Mouse (Mus musculus): ENCODE measurements around the gene Ttc7b. TPM values are rescaled to one million over a fixed set of nuclear protein-coding genes. Genes with fewer than 3 reads are reported as not detected.

The Ttc7b gene
- polyA plus RNA-seq, 2 experiments, result 1.3 to 3.5 TPM

DNA sequence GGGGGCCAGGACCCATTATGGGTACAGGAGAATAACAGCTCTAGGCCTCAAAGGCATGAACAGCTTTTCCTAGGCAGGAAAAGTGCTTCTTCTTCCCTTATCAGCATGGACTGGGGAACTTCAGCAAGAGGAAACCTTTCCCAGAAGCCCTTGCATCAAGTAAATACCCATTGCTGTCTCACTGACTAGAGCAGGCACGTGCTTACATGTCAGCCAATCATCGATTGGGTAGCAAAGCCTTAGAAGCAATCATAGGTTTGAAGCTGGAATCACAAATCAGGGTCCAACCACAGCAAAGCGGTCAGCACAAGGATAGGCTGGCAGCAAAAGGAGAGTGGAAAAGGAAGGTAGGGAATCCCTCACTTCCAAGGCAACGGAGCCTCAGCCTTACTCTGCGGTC lies 7.5 kb downstream of the Ttc7b start:
- Histone ChIP-seq H3K9me3 (ENCODE audit: control insufficient read depth, low read length) (no peaks in the 10 kb centered on the region), H3K4me1 (replicated peaks; ENCODE audit: control insufficient read depth in 2 of 2, insufficient read depth in 2 of 2, low read length in 1 of 2) (peaks cover 0 to 21% of the 10 kb centered on the region in 2 experiments; a peak in 2 of 4 replicates), H3K9ac (replicated peaks) (no peak overlapping the region), H3K27ac (no peak overlapping the region), H3K4me2 (ENCODE audit: low read depth) (no peak overlapping the region), H3K36me3 (replicated peaks; ENCODE audit: control insufficient read depth, insufficient read depth, low read depth) (no peaks in the 10 kb centered on the region), H3K4me3 (ENCODE audit: insufficient read depth in 1 of 2, low read depth in 2 of 2, low read length in 2 of 2) (no peak overlapping the region), H3K27me3 (ENCODE audit: control insufficient read depth, insufficient read depth, low read length) (no peaks in the 10 kb centered on the region)
- ATAC-seq (ENCODE audit: insufficient read depth) (no peak), DNase-seq (ENCODE audit: low read depth in 3 of 3, low spot score in 3 of 3) (no peak)
- TF ChIP-seq CTCF (IDR thresholded peaks at IDR 0.05; ENCODE audit: low read depth), result no peak
- TF ChIP-seq EP300 (IDR thresholded peaks at IDR 0.05; ENCODE audit: low read depth), result no peak
- WGBS (ENCODE audit: insufficient replicate concordance), result 75% methylated on average over 5 of the region's 5 CpGs

DNA sequence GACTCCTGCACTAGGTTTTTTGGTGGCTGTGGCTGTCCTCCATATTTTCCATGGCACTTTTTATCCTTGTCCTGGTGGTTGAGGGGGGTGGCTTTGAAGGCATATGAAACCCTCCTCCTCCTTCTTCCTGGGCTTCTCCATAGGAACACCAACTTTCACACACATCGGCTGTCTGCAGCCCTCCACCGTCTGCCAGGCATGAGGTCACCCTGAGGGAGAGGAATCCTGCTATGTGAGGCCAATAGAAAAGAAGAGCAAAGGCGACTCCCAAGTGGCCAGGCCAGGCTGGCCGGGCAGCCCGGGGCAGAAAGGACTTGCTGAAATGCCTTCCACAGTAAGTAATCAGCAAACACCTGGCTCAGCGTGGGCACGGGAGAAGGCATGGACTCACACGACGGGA lies 8.0 kb downstream of the Ttc7b start:
- DNase-seq (ENCODE audit: low read depth in 3 of 3, low spot score in 3 of 3) (no peak), ATAC-seq (ENCODE audit: insufficient read depth) (no peak)
- Histone ChIP-seq H3K36me3 (replicated peaks; ENCODE audit: control insufficient read depth, insufficient read depth, low read depth) (no peaks in the 10 kb centered on the region), H3K27me3 (ENCODE audit: control insufficient read depth, insufficient read depth, low read length) (no peaks in the 10 kb centered on the region), H3K4me3 (ENCODE audit: insufficient read depth in 1 of 2, low read depth in 2 of 2, low read length in 2 of 2) (no peak overlapping the region), H3K9ac (replicated peaks) (no peak overlapping the region), H3K4me2 (ENCODE audit: low read depth) (no peak overlapping the region), H3K4me1 (replicated peaks; ENCODE audit: control insufficient read depth in 2 of 2, insufficient read depth in 2 of 2, low read length in 1 of 2) (peaks cover 0 to 18% of the 10 kb centered on the region in 2 experiments; a peak in 2 of 4 replicates), H3K9me3 (ENCODE audit: control insufficient read depth, low read length) (no peaks in the 10 kb centered on the region), H3K27ac (no peak overlapping the region)
- TF ChIP-seq EP300 (IDR thresholded peaks at IDR 0.05; ENCODE audit: low read depth) (no peak), CTCF (IDR thresholded peaks at IDR 0.05; ENCODE audit: low read depth) (no peak)
- 76% methylated on average over 9 of the region's 9 CpGs for WGBS (ENCODE audit: insufficient replicate concordance)

DNA sequence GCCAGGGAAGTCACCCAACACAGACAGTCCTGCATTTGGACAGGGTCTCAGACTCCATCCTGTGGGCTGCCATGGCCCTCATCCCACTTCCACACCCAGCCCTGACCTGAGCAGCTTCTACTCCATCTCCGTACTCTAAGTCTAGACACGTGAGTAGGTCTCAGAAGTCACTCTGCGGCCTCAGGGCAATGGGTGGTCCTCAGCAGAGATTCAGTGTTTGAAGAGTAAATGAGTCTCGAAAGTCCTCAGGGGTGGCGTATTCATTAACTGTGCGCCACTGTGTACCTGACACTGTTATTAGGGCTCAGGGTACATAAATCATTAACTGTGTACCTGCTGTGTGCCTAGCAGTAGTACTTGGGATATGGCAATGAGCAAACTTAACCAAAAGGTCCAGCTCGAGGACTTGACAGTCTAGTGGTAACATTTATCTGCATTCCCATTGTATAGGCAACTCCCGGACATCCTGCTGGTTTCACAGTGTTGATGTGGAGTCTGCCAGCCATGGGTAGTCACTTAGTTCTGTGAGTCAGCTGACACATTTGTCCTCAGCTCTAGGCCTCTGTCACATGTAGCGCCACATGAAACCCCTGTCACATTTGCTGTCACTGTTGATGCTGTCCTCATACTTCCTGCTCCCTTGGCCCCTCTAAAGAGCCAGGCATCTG lies 10.9 kb downstream of the Ttc7b start:
- no peak for ATAC-seq (ENCODE audit: insufficient read depth)
- H3K27me3 ChIP-seq (ENCODE audit: control insufficient read depth, insufficient read depth, low read length), result no peaks in the 10 kb centered on the region
- WGBS (ENCODE audit: insufficient replicate concordance), result 59% methylated on average over 9 of the region's 9 CpGs

DNA sequence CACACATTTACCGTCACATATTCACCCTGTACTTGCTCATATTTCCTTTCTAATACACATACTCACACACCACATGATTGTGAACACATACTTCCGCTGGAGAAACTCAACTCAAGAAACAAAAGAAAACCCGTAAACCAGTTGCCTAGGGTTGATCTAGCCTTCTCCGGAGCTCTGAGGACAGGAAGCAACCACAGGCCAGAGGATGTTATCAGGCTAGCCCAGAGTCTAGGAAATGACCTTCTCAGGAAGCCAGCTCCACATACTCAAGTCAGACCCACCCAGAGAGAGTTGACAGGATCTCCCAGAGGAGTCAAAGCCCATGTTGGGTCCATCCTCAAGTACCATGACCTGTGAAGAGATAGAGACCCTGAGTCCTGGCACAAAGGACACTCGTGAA lies 12.0 kb downstream of the Ttc7b start:
- H3K4me2 ChIP-seq (ENCODE audit: low read depth), result no peak overlapping the region
- H3K4me1 ChIP-seq (replicated peaks; ENCODE audit: control insufficient read depth in 2 of 2, insufficient read depth in 2 of 2, low read length in 1 of 2), result peaks cover 0 to 19% of the 10 kb centered on the region in 2 experiments; a peak in 2 of 4 replicates
- H3K4me3 ChIP-seq (ENCODE audit: insufficient read depth in 1 of 2, low read depth in 2 of 2, low read length in 2 of 2), result no peak overlapping the region
- 14% methylated on average over 5 of the region's 5 CpGs for WGBS (ENCODE audit: insufficient replicate concordance)
- H3K9me3 ChIP-seq (ENCODE audit: control insufficient read depth, low read length), result no peaks in the 10 kb centered on the region
- no peaks in the 10 kb centered on the region for H3K27me3 ChIP-seq (ENCODE audit: control insufficient read depth, insufficient read depth, low read length)
- ATAC-seq (ENCODE audit: insufficient read depth), result peak; percentile 58; the same call in 1 of the 2 replicates
- DNase-seq (ENCODE audit: low read depth in 3 of 3, low spot score in 3 of 3), result no peak
- no peak overlapping the region for H3K27ac ChIP-seq
- no peaks in the 10 kb centered on the region for H3K36me3 ChIP-seq (replicated peaks; ENCODE audit: control insufficient read depth, insufficient read depth, low read depth)
- TF ChIP-seq CTCF (IDR thresholded peaks at IDR 0.05; ENCODE audit: low read depth) (no peak), EP300 (IDR thresholded peaks at IDR 0.05; ENCODE audit: low read depth) (no peak)
- no peak overlapping the region for H3K9ac ChIP-seq (replicated peaks)

More for the DNA sequence above, 10.9 kb downstream of the Ttc7b start:
- no peak for DNase-seq (ENCODE audit: low read depth in 3 of 3, low spot score in 3 of 3)
- H3K4me3 ChIP-seq (ENCODE audit: insufficient read depth in 1 of 2, low read depth in 2 of 2, low read length in 2 of 2), result no peak overlapping the region
- no peaks in the 10 kb centered on the region for H3K9me3 ChIP-seq (ENCODE audit: control insufficient read depth, low read length)
- H3K27ac ChIP-seq, result no peak overlapping the region
- peaks cover 0 to 14% of the 10 kb centered on the region in 2 experiments; a peak in 2 of 4 replicates for H3K4me1 ChIP-seq (replicated peaks; ENCODE audit: control insufficient read depth in 2 of 2, insufficient read depth in 2 of 2, low read length in 1 of 2)
- TF ChIP-seq EP300 (IDR thresholded peaks at IDR 0.05; ENCODE audit: low read depth), result no peak
- no peak for TF ChIP-seq CTCF (IDR thresholded peaks at IDR 0.05; ENCODE audit: low read depth)
- no peak overlapping the region for H3K9ac ChIP-seq (replicated peaks)
- H3K36me3 ChIP-seq (replicated peaks; ENCODE audit: control insufficient read depth, insufficient read depth, low read depth), result no peaks in the 10 kb centered on the region
- no peak overlapping the region for H3K4me2 ChIP-seq (ENCODE audit: low read depth)

DNA sequence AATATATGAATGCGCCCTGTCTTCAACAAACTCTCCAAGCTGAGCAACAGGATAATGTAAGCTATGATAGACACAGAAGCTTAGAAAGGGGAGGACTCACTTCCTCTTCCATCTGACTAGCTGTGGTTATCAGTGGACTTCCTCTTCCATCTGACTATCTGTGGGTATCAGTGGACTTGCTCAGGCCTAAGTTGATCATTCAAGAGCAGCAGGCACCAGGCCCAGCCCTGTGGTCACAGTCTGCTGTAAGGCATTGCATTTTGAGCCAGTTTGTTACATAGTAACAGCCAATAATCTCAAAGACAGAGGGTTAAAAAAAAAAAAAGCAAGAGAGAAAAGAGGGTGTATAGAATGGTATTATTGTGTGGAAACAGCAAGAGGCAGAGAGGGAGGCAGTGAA lies 15.1 kb downstream of the Ttc7b start:
- H3K27ac ChIP-seq, result no peak overlapping the region
- H3K36me3 ChIP-seq (replicated peaks; ENCODE audit: control insufficient read depth, insufficient read depth, low read depth), result no peaks in the 10 kb centered on the region
- TF ChIP-seq EP300 (IDR thresholded peaks at IDR 0.05; ENCODE audit: low read depth), result no peak

More for the DNA sequence above, 15.1 kb downstream of the Ttc7b start:
- WGBS (ENCODE audit: insufficient replicate concordance), result 21% methylated on average over 1 of the region's 1 CpGs
- Histone ChIP-seq H3K4me2 (ENCODE audit: low read depth) (no peak overlapping the region), H3K9ac (replicated peaks) (no peak overlapping the region), H3K4me3 (ENCODE audit: insufficient read depth in 1 of 2, low read depth in 2 of 2, low read length in 2 of 2) (no peak overlapping the region), H3K27me3 (ENCODE audit: control insufficient read depth, insufficient read depth, low read length) (no peaks in the 10 kb centered on the region), H3K4me1 (replicated peaks; ENCODE audit: control insufficient read depth in 2 of 2, insufficient read depth in 2 of 2, low read length in 1 of 2) (peaks cover 0 to 17% of the 10 kb centered on the region in 2 experiments; a peak in 2 of 4 replicates), H3K9me3 (ENCODE audit: control insufficient read depth, low read length) (no peaks in the 10 kb centered on the region)
- DNase-seq (ENCODE audit: low read depth in 3 of 3, low spot score in 3 of 3) (no peak), ATAC-seq (ENCODE audit: insufficient read depth) (peak; percentile 46; the same call in 1 of the 2 replicates)

Measured in liver, embryonic 14.5 days (tissue).